ENCODE assay signal across 24 mouse cellular contexts in genomic region chr4:151315726-151316125, GRCm38 (mm10).
DNase-seq lines count a peak whose midpoint lies in the region; ATAC-seq and TF ChIP-seq lines count a peak whose summit lies in the region.
"Had no signal": no experiment of that assay in that cellular context is flagged by ENCODE, and none has a peak within 500 bp of the region (broad histone marks: within the 10 kb centered on the region; RNA-seq: fewer than 3 reads in every experiment).

No protein-coding gene starts in this region.

- no peak for DNase-seq in hindbrain, embryonic 14.5 days (ENCODE audit: low spot score)
- DNase-seq in hindbrain, embryonic 10.5 days (ENCODE audit: low spot score), result no peak
- no peak for DNase-seq in left cerebral cortex, adult 8-10 months (ENCODE audit: low spot score in 2 of 2)
- DNase-seq in stomach, postnatal 0 days (ENCODE audit: low spot score), result no peak
- DNase-seq: adrenal gland, postnatal 10 days; adrenal gland, postnatal 36 days; B cell, adult 2 months; cerebellum, adult 11 months; cerebellum, adult 2 months; forebrain, postnatal 0 days; gastrocnemius, adult 2 months; gastrocnemius, postnatal 14 days; heart, adult 11 months had no signal

- TF ChIP-seq CTCF in stomach, postnatal 0 days (IDR thresholded peaks at IDR 0.05; ENCODE audit: low read depth), result no peak

- TF ChIP-seq EP300 in stomach, postnatal 0 days (optimal IDR thresholded peaks at IDR 0.05), result no peak

- H3K9ac ChIP-seq in hindbrain, embryonic 14.5 days, result no peak overlapping the region
- no peak overlapping the region for H3K9ac ChIP-seq in midbrain, embryonic 13.5 days (replicated peaks)
- H3K9ac ChIP-seq in midbrain, embryonic 16.5 days (ENCODE audit: low read depth, low read length), result no peak overlapping the region
- no peak overlapping the region for H3K9ac ChIP-seq in stomach, postnatal 0 days (ENCODE audit: low read length)
- H3K9ac ChIP-seq: forebrain, postnatal 0 days; hindbrain, embryonic 13.5 days had no signal

- H3K4me3 ChIP-seq in hindbrain, embryonic 14.5 days (replicated peaks; ENCODE audit: low read length), result no peak overlapping the region
- H3K4me3 ChIP-seq in hindbrain, embryonic 10.5 days, result no peak overlapping the region
- H3K4me3 ChIP-seq in midbrain, embryonic 13.5 days (replicated peaks), result no peak overlapping the region
- no peak overlapping the region for H3K4me3 ChIP-seq in midbrain, embryonic 16.5 days (ENCODE audit: low read depth, low read length)
- H3K4me3 ChIP-seq in stomach, postnatal 0 days (ENCODE audit: low read depth, low read length), result no peak overlapping the region
- H3K4me3 ChIP-seq: forebrain, embryonic 10.5 days; gastrocnemius, adult 2 months; hindbrain, embryonic 13.5 days had no signal

- no peaks in the 10 kb centered on the region for H3K36me3 ChIP-seq in hindbrain, embryonic 14.5 days (replicated peaks; ENCODE audit: control insufficient read depth, insufficient read depth)
- no peaks in the 10 kb centered on the region for H3K36me3 ChIP-seq in hindbrain, embryonic 10.5 days
- H3K36me3 ChIP-seq in midbrain, embryonic 13.5 days, result no peaks in the 10 kb centered on the region
- no peaks in the 10 kb centered on the region for H3K36me3 ChIP-seq in midbrain, embryonic 16.5 days (ENCODE audit: control insufficient read depth, insufficient read depth, low read length)
- no peaks in the 10 kb centered on the region for H3K36me3 ChIP-seq in stomach, postnatal 0 days (ENCODE audit: control insufficient read depth, insufficient read depth, low read length)
- H3K36me3 ChIP-seq: forebrain, embryonic 10.5 days; G1E; hindbrain, embryonic 13.5 days had no signal

- H3K4me2 ChIP-seq in hindbrain, embryonic 14.5 days (replicated peaks), result no peak overlapping the region
- no peak overlapping the region for H3K4me2 ChIP-seq in midbrain, embryonic 13.5 days (replicated peaks)
- H3K4me2 ChIP-seq in midbrain, embryonic 16.5 days (ENCODE audit: low read length), result no peak overlapping the region
- H3K4me2 ChIP-seq in stomach, postnatal 0 days (replicated peaks; ENCODE audit: low read depth), result no peak overlapping the region
- H3K4me2 ChIP-seq: heart, embryonic 11.5 days; hindbrain, embryonic 13.5 days had no signal

- H3K9me3 ChIP-seq in hindbrain, embryonic 14.5 days (ENCODE audit: control insufficient read depth, low read length), result no peaks in the 10 kb centered on the region
- no peaks in the 10 kb centered on the region for H3K9me3 ChIP-seq in hindbrain, embryonic 10.5 days
- H3K9me3 ChIP-seq in midbrain, embryonic 13.5 days, result no peaks in the 10 kb centered on the region
- no peaks in the 10 kb centered on the region for H3K9me3 ChIP-seq in midbrain, embryonic 16.5 days (replicated peaks; ENCODE audit: control insufficient read depth, low read length, poor library complexity, severe bottlenecking)
- no peaks in the 10 kb centered on the region for H3K9me3 ChIP-seq in stomach, postnatal 0 days (ENCODE audit: control insufficient read depth, low read length)
- H3K9me3 ChIP-seq: forebrain, embryonic 10.5 days; hindbrain, embryonic 13.5 days had no signal

- no peak for ATAC-seq in hindbrain, embryonic 14.5 days (ENCODE audit: low FRiP score)
- ATAC-seq in midbrain, embryonic 13.5 days, result peak; percentile 48; the same call in 1 of the 2 replicates
- 0 out of 2 replicates have a peak, but pooled peaks have one; percentile 16 for ATAC-seq in midbrain, embryonic 16.5 days
- ATAC-seq in stomach, postnatal 0 days (ENCODE audit: low FRiP score, low TSS enrichment), result no peak
- ATAC-seq: forebrain, embryonic 14.5 days; forebrain, postnatal 0 days; inflammation-experienced regulatory T-cells, adult 6 months; Patski had no signal

- peaks cover 16% of the 10 kb centered on the region for H3K4me1 ChIP-seq in hindbrain, embryonic 14.5 days (replicated peaks; ENCODE audit: control insufficient read depth, insufficient read depth, low read length)
- H3K4me1 ChIP-seq in hindbrain, embryonic 10.5 days (replicated peaks), result peaks cover 3% of the 10 kb centered on the region
- H3K4me1 ChIP-seq in midbrain, embryonic 13.5 days (replicated peaks), result peaks cover 20% of the 10 kb centered on the region
- H3K4me1 ChIP-seq in midbrain, embryonic 16.5 days (ENCODE audit: control insufficient read depth, insufficient read depth, low read length), result peaks cover 28% of the 10 kb centered on the region
- no peaks in the 10 kb centered on the region for H3K4me1 ChIP-seq in stomach, postnatal 0 days (replicated peaks; ENCODE audit: control insufficient read depth, insufficient read depth)
- H3K4me1 ChIP-seq: forebrain, embryonic 10.5 days had no signal

- no peaks in the 10 kb centered on the region for H3K27me3 ChIP-seq in hindbrain, embryonic 14.5 days (ENCODE audit: control insufficient read depth, insufficient read depth, low read length)
- H3K27me3 ChIP-seq in hindbrain, embryonic 10.5 days (ENCODE audit: insufficient read depth, poor library complexity, severe bottlenecking), result no peaks in the 10 kb centered on the region
- no peaks in the 10 kb centered on the region for H3K27me3 ChIP-seq in midbrain, embryonic 13.5 days
- no peaks in the 10 kb centered on the region for H3K27me3 ChIP-seq in midbrain, embryonic 16.5 days (ENCODE audit: control insufficient read depth, insufficient read depth, low read depth, low read length)
- no peaks in the 10 kb centered on the region for H3K27me3 ChIP-seq in stomach, postnatal 0 days (ENCODE audit: control insufficient read depth, insufficient read depth, low read length)
- H3K27me3 ChIP-seq: CH12.LX, Patski had no signal

- WGBS in hindbrain, embryonic 14.5 days, result 55% methylated on average over 10 of the region's 10 CpGs
- 86% methylated on average over 10 of the region's 10 CpGs for WGBS in hindbrain, embryonic 10.5 days
- 47% methylated on average over 10 of the region's 10 CpGs for WGBS in midbrain, embryonic 13.5 days
- 27% methylated on average over 10 of the region's 10 CpGs for WGBS in midbrain, embryonic 16.5 days
- 61% methylated on average over 10 of the region's 10 CpGs for WGBS in stomach, postnatal 0 days

- peak overlapping the region; percentile 44; the same call in 1 of the 2 replicates for H3K27ac ChIP-seq in hindbrain, embryonic 14.5 days
- H3K27ac ChIP-seq in hindbrain, embryonic 10.5 days, result no peak overlapping the region
- peak overlapping the region; percentile 41; the same call in 1 of the 2 replicates for H3K27ac ChIP-seq in midbrain, embryonic 13.5 days
- 0 out of 2 replicates have a peak overlapping the region, but pooled peaks have one; percentile 37 for H3K27ac ChIP-seq in midbrain, embryonic 16.5 days (ENCODE audit: low read length)
- H3K27ac ChIP-seq in stomach, postnatal 0 days (replicated peaks), result no peak overlapping the region
- H3K27ac ChIP-seq: forebrain, embryonic 10.5 days; gastrocnemius, adult 2 months; hindbrain, postnatal 0 days had no signal

Comparison
In these comparisons a context has a peak if more than half of its experiments do, and no peak if none do; other contexts are left out.
1. H3K27ac ChIP-seq: peak in hindbrain, embryonic 14.5 days (single experiment), midbrain, embryonic 13.5 days (single experiment) and midbrain, embryonic 16.5 days (single experiment); none in hindbrain, embryonic 10.5 days (single experiment) and stomach, postnatal 0 days (single experiment).
2. ATAC-seq: peak in midbrain, embryonic 13.5 days (single experiment) and midbrain, embryonic 16.5 days (single experiment); none in hindbrain, embryonic 14.5 days (single experiment) and stomach, postnatal 0 days (single experiment).